Mouse (Mus musculus) stomach, postnatal 0 days (tissue): ENCODE results near the gene Gm20683. TPM values are rescaled to one million over a fixed set of nuclear protein-coding genes. Genes with fewer than 3 reads are reported as not detected.

Experiments
- ATAC-seq: fragments of 200-750 bp; cut with Nextera tagmentation; 2 replicates; pipeline ENCODE4 v1.8.0; 2017; ENCODE audit not compliant: low FRiP score, low TSS enrichment
- DNase-seq: peaks from one replicate; pipeline ENCODE4 v3.0.0-alpha.2; 2016; ENCODE audit warnings: low spot score
- H3K27ac ChIP-seq: fragments of 300-500 bp; sonication (generic); replicated peaks from 2 replicates; pipeline ENCODE4 v1.5.1; 2014; ENCODE audit warnings: mild to moderate bottlenecking, control low read depth
- H3K27me3 ChIP-seq: fragments of 300-500 bp; sonication (generic); 2 replicates; pipeline ENCODE4 v1.6.1; 2014; ENCODE audit warnings: low read length; ENCODE audit not compliant: control insufficient read depth, insufficient read depth
- H3K36me3 ChIP-seq: fragments of 300-500 bp; sonication (generic); 2 replicates; pipeline ENCODE4 v1.6.1; 2014; ENCODE audit warnings: low read length, mixed read lengths; ENCODE audit not compliant: control insufficient read depth, insufficient read depth
- H3K4me1 ChIP-seq: fragments of 300-500 bp; sonication (generic); replicated peaks from 2 replicates; pipeline ENCODE4 v1.6.1; 2014; ENCODE audit warnings: antibody characterized with exemption; ENCODE audit not compliant: control insufficient read depth, insufficient read depth
- H3K4me2 ChIP-seq: fragments of 300-500 bp; sonication (generic); replicated peaks from 2 replicates; pipeline ENCODE4 v1.6.1; 2014; ENCODE audit warnings: low read depth, mild to moderate bottlenecking, control low read depth, moderate library complexity
- H3K4me3 ChIP-seq: fragments of 300-500 bp; sonication (generic); 2 replicates; pipeline ENCODE4 v1.5.1; 2014; ENCODE audit warnings: low read depth, low read length, control low read depth
- H3K9ac ChIP-seq: fragments of 300-500 bp; sonication (generic); 2 replicates; pipeline ENCODE4 v1.6.1; 2014; ENCODE audit warnings: mild to moderate bottlenecking, low read length, control low read depth, mixed read lengths
- H3K9me3 ChIP-seq: fragments of 300-500 bp; sonication (generic); 2 replicates; pipeline ENCODE4 v1.6.1; 2016; ENCODE audit warnings: low read length; ENCODE audit not compliant: control insufficient read depth
- CTCF ChIP-seq: IDR thresholded peaks from 2 replicates; pipeline ENCODE4 v1.5.1; 2016; ENCODE audit warnings: antibody characterized with exemption, low read depth, mild to moderate bottlenecking, moderate library complexity
- EP300 ChIP-seq: optimal IDR thresholded peaks from 2 replicates; pipeline ENCODE3; 2016; ENCODE audit warnings: antibody characterized with exemption
- WGBS: fragments of 180-500 bp; shearing (Covaris S2); extraction: QIAGEN DNeasy Blood & Tissue Kit; methylation state at CpG from one replicate; pipeline ENCODE4 v1.1.7; 2014; 5-methylcytosine and 5-hydroxymethylcytosine counted together
- polyA plus RNA-seq: library from polyadenylated mRNA; unstranded; fragments of >200 nt; fragmentation: Nextera tagmentation; extraction: Ambion mirVana; gene quantifications from 2 replicates; pipeline ENCODE4 v1.2.1, GENCODE M21; 2015

Gene Gm20683
- polyA plus RNA-seq: 1.8 and 2.3 TPM in 2 replicates

DNA sequence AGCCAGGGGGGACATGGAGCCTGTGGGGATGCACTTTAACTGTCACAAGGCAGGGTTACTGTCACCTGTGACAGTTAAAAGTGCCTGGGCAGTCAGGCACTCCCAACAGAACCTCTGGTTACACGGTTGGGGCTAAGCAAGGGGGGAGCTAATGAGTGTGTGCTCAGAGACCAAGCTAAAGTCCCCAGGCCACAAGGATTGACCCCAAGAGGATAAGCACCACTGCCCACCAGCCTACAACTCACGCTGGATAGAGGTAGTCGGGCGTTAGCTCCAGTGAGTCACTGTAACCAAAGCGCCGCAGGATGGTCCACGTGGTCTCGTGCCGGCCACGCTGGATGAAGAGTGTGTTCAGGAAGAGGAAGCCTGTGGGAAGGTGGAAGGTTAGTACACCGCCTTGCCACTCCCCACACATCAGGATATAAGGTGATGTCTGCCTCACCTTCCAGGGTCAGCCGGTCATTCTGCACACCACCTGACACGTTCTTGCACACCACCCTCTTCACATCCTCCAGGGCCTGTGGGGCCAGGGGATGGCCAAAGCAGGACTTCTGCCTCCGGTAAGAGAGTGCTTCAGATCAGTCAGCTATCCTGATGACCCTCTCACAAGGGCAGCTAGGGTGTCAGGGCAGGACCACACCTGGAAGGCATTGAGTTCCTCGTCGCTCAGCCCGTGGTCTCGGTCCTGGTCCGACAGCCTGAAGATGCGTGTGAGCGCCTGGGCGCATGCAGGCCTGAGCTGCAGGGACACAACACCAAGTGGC, at the start of gene Gm20683:
Gene Gm20683, minus strand, starts transcription at position 647 of the 764 bp plus-strand sequence.
- no peak within 1 kb of the TSS for H3K4me3 ChIP-seq
- H3K9me3 ChIP-seq: no peaks in the 10 kb centered on the region
- H3K4me1 ChIP-seq: peaks cover 8% of the 10 kb centered on the region
- 93% methylated on average over 22 of the region's 22 CpGs for WGBS
- ATAC-seq (no peak), DNase-seq (no peak)
- H3K9ac ChIP-seq: no peak within 1 kb of the TSS
- no peak within 1 kb of the TSS for H3K27ac ChIP-seq
- peaks cover 33% of the 10 kb centered on the region for H3K36me3 ChIP-seq
- H3K27me3 ChIP-seq: no peaks in the 10 kb centered on the region
- TF ChIP-seq EP300: no peak
- no peak for TF ChIP-seq CTCF
- H3K4me2 ChIP-seq: no peak within 1 kb of the TSS

DNA sequence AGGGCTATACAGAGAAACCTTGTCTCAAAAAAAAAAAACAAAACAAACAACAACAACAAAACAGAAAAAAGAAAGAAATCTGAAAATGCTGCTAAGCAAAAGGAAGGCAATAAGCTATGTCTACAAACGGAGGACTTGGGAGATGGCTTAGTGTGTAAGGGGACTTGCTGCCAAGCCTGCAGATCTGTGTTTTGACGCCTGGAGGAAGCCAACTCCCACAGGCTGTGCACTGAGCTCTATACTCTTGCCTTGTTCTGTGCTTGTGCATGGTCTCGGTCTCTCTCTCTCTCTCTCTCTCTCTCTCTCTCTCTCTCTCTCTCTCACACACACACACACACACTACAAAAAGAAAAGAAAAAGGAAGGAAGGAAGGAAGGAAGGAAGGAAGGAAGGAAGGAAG, 47.3 kb upstream of the Gm20683 start:
- no peak for ATAC-seq
- H3K4me1 ChIP-seq: no peaks in the 10 kb centered on the region
- 84% methylated on average over 3 of the region's 3 CpGs for WGBS

DNA sequence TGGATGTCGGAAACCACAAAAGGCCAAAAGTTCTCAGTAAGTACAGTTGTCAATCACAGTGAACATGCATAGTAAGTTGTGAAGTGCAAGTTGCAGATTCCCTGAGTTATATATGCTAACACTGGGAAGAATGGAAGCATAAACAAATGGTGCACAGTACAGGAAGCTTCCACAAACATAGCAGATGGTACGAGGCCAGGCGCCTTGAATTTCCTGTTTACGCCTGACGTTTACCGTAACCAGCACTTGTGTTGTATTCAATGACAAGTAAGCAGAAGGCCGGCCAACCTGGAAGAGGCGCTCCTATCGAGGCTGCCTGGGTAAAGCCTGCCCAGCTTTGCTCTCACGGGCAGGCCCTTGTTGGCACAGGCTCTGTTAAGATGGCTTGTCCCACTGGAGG, 45.9 kb upstream of the Gm20683 start:
- Histone ChIP-seq H3K27ac (no peak overlapping the region), H3K4me1 (no peaks in the 10 kb centered on the region), H3K36me3 (peaks cover 16% of the 10 kb centered on the region), H3K9ac (no peak overlapping the region), H3K4me2 (no peak overlapping the region), H3K4me3 (no peak overlapping the region), H3K9me3 (no peaks in the 10 kb centered on the region), H3K27me3 (no peaks in the 10 kb centered on the region)
- 73% methylated on average over 10 of the region's 10 CpGs for WGBS
- no peak for DNase-seq
- no peak for ATAC-seq
- TF ChIP-seq EP300 (no peak), CTCF (no peak)

More for the DNA sequence above, 47.3 kb upstream of the Gm20683 start:
- no peak for DNase-seq
- H3K27ac ChIP-seq: no peak overlapping the region
- TF ChIP-seq CTCF (no peak), EP300 (no peak)
- no peak overlapping the region for H3K9ac ChIP-seq
- H3K27me3 ChIP-seq: no peaks in the 10 kb centered on the region
- no peak overlapping the region for H3K4me3 ChIP-seq
- no peaks in the 10 kb centered on the region for H3K9me3 ChIP-seq
- H3K4me2 ChIP-seq: no peak overlapping the region
- peaks cover 9% of the 10 kb centered on the region for H3K36me3 ChIP-seq

DNA sequence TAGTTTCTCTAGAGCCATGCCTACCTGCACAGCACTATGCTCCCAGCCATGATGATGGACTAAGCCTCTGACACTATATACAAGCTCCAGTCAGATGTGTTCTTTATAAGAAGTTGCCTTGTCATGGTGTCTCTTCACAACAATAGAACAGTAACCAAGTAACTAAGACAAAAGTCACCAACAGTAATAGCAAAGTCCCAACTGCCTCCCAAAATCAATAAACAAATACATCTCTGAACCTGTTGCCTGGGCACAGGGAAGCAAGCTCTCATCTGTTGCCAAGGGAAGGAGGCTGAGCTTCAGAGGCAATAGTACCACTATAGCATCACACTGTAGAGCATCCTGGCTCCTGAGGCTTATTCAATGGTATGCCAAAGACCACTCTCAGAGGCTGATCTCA, 45.2 kb upstream of the Gm20683 start:
- H3K4me1 ChIP-seq: no peaks in the 10 kb centered on the region
- TF ChIP-seq CTCF (no peak), EP300 (no peak)
- DNase-seq: no peak
- no peak overlapping the region for H3K9ac ChIP-seq
- H3K9me3 ChIP-seq: no peaks in the 10 kb centered on the region
- no peak overlapping the region for H3K27ac ChIP-seq
- ATAC-seq: no peak
- H3K4me2 ChIP-seq: no peak overlapping the region
- H3K36me3 ChIP-seq: peaks cover 16% of the 10 kb centered on the region
- no peaks in the 10 kb centered on the region for H3K27me3 ChIP-seq
- no peak overlapping the region for H3K4me3 ChIP-seq

DNA sequence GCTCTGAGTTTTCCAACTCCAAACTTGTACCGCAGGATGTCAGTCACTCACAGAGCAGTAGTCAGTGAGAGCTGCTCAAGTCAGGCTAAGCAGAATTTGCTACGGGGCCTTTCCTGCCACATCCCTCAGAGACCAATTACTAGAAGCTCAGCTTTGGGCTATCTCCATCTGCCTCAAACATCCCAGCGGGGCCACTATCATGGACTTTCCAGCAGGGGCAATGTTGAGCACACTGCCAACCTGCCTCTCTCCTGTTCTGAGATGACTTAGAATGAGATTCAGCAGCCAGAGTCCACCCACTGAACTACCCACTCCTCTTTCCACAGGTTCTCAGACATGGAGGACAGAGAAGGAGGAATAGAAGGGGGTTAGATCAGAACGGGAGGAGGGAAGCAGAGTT, 44.1 kb upstream of the Gm20683 start:
- no peak overlapping the region for H3K4me2 ChIP-seq
- DNase-seq: no peak
- H3K27me3 ChIP-seq: no peaks in the 10 kb centered on the region
- no peak overlapping the region for H3K4me3 ChIP-seq
- TF ChIP-seq EP300 (no peak), CTCF (peak; percentile 64)
- H3K27ac ChIP-seq: no peak overlapping the region
- no peaks in the 10 kb centered on the region for H3K4me1 ChIP-seq
- H3K9me3 ChIP-seq: no peaks in the 10 kb centered on the region
- WGBS: 73% methylated on average over 4 of the region's 4 CpGs
- H3K9ac ChIP-seq: no peak overlapping the region
- H3K36me3 ChIP-seq: peaks cover 16% of the 10 kb centered on the region
- ATAC-seq: peak; percentile 18; the same call in 1 of the 2 replicates

DNA sequence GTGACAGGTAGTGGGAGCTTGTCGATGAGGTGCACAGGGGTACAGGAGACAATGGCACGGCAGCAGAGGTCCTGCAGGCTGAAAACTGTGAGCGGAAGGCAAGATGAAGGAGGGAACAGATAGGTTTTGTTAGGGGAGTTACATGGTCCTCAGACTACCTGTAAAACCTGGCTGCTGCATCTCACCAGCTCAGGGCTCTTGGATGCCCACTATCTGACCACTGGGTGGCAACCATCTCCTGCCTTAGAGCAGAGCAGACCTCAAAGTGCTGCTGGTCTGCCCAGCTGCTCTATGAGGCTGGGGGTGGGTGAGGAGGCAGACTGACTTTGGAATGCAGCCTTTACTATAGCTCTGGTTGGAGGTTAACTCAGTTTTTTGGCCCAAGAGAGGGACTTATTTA, 42.3 kb upstream of the Gm20683 start:
- TF ChIP-seq CTCF: no peak; the same call in 1 of the 2 replicates
- TF ChIP-seq EP300: no peak
- Histone ChIP-seq H3K4me2 (no peak overlapping the region), H3K27ac (no peak overlapping the region), H3K27me3 (no peaks in the 10 kb centered on the region), H3K36me3 (peaks cover 16% of the 10 kb centered on the region), H3K9ac (no peak overlapping the region), H3K4me3 (no peak overlapping the region), H3K9me3 (no peaks in the 10 kb centered on the region), H3K4me1 (no peaks in the 10 kb centered on the region)
- DNase-seq: no peak
- no peak for ATAC-seq
- WGBS: 93% methylated on average over 3 of the region's 3 CpGs
